Mouse (Mus musculus): ENCODE results near the gene Klhl29.
"Not testable (repeated sequence)": the region's sequence is repeated elsewhere in the genome, so short reads cannot be mapped to it uniquely, and the experiment has no call there.

Klhl29 gene

DNA sequence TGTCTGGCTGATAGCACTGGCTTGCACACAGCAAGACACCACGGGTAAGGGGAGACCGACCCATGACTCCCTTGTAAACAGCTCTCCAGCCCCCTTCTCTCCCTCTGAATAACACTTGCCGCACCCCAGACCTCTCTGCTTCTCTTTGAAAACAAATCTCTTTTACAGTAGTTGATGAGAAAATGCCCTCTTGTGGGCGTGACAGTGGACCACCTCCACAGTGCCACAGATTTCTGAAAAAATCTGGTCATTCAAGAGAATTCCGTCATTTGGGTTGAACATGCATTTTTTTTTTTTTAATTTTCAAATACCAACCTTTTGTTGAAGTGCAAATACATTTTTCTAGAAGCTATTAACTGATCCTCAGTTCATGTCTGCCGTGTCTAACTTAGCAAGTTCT lies 17.0 kb downstream of the Klhl29 start:
- DNase-seq (ENCODE audit: low read depth), result no peak

DNA sequence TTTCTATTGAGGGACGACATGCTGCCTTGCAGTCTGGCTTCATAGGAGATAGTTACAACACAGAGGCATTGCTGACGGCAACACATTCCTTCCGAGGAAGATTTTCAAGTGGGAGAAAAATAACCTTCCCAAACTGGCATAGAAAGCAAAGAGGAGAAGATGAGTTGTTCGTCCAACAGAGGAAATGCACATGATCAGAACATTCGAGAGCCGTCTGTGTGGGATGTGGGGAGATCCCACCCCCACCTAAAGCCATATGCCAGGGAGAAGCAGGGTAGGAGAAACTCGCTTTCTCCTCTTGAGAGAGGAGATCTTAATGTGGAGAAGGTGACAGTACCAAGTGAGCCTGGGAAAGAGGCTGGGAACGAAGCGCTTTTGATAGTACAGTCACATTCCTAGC lies 22.1 kb downstream of the Klhl29 start:
- DNase-seq (ENCODE audit: low read depth), result no peak

DNA sequence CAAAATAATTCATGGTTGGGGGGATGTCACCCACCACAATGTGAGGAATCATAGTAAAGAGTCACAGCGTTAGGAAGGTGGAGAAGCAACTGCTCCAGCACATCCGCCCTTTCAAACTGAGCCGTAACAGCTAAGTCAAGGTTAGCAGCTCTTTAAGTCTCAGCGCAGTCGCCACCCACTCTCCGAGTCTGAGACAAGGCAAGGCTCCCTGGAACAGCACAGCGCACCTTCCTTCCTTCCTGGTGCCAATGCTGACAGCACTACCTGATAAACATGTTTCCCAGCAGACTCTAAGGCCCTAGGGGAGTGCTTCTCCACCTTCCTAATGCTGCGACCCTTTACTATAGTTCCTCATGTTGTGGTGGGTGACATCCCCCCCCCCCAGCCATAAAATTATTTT lies 22.7 kb downstream of the Klhl29 start:
- DNase-seq (ENCODE audit: low read depth), result no peak

DNA sequence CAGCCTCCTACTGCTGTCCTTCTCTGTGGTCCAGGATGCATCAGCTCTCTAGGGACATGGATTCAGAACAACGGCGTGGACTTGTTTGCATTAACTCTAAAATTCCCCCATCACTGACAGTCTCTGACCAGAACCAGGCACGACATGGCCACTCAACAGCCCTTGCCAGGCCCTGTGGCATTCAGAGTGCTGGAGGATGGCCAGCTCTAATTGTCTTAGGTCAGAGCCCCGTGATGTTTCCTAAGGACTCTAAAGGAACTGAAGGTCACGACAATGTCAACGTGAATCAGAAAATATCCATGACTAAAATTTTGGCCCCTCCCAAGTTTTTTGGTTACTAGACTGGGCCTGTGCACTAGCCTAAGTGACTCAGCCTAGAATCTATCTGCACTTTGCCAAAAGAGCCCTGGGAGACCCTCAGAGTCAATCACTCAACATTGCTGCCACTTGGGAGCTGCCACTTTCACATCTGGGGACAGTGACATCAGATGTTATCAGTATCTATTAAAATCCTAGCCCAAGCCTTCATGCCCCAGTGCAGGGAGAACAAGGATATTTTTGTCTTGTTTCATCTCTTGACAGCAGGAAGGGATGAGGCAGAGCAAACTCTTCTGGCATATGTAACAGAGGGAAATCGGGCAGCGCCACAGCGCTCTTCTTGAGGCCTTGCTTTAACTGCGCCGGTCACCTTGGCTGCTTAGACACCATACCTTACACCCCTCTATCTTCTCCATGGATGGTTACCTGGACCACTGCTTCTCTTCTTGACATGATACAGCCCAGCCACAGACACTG lies 24.8 kb downstream of the Klhl29 start:
- no peak for DNase-seq (ENCODE audit: low read depth)

DNA sequence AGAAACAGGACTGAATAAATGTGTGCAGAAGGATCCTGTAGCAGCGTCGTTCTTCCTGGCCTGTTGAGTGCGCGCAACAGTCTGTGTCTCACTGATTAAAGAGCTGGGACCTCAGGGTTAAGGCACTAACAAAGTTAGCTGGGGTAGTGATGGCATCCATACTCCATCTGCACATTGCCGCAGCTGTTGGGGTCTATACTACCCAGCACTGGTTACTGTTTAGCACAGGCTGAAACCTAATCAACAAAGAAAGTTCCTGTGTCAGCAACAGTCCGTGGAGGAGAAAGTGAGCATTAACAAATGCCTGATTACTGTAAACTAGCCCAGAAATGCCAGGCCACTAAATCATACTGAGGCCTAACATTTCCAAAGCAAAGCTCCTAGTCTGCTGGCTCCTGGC lies 30.4 kb downstream of the Klhl29 start:
- no peak for DNase-seq (ENCODE audit: low read depth)

DNA sequence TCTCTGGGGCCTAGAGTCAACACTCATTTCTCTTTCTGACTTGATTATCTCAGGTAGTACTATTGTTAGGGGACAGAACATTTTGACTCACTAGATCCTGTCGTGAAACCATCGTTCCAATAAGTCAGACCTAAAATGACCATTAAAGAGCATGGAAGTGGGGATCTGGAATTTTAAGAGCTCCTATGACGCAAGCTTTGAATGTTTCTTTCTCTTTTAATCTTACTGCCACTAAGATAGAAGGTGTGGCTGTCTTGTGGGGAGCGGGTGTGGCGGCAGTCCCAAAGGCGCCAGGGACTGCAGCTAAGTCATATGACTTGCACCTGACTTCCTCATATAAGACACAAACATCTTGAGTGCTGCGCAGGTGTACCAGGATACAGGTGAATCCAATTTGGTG lies 31.0 kb downstream of the Klhl29 start:
- DNase-seq (ENCODE audit: low read depth), result not testable (repeated sequence)

DNA sequence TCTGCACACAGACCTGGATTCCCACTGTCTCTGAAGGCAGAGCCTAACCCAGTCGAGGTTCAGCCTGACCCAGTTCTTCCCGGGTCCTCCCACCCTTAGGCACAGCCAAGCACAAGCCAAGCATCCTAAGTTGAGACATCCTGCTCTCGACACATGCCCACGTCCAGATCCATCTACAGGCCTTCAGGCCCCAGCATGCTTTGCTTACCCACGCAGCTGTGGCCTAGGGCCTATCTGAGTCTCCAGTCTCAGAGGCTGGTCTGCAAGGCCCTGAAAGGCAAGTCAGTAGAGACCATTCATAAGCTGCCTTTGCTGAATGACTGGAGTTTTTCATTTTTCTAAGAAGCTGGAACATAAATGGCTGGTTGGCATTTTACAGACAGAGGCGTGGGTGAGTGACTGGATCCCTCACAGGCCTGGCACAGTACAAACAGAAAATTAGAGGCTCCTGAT lies 35.3 kb downstream of the Klhl29 start:
- DNase-seq (ENCODE audit: low read depth), result no peak

DNA sequence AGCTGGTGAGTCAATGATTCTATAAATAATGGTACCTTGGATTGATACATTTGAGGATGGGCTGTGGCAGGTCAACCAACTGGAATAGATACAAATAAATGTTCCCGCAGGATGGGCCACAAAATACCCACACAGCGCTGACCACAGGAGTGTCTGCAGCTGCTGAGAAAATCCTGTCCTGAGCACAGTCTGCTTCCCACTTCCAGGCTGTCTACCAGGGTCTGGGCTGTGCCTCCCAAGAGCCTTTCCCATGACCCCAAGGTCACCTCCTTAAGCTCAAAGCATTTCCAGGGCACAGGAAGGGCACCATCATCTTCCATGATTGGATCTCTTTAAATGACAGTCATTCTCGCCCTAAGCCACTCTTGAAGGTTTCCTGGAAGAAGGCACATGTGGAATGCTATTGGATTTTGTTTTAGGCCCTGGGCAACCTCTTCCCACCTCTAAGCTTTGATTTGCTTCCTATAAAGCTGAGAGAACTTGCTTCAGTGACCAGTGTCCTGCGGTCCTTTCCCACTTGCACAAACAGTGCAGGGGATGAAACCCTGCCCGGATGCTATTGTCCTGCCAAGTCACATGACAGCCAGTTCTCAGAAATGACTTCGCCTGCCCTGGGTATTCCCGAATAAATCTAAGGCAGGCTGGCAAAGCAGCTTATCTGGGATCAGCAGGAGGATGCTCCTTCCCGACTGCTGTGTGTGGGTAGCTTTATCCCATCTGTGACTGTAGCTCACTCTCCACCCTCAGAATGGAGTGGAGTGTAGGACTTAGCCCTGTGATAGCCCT lies 38.4 kb downstream of the Klhl29 start:
- no peak for DNase-seq (ENCODE audit: low read depth)

DNA sequence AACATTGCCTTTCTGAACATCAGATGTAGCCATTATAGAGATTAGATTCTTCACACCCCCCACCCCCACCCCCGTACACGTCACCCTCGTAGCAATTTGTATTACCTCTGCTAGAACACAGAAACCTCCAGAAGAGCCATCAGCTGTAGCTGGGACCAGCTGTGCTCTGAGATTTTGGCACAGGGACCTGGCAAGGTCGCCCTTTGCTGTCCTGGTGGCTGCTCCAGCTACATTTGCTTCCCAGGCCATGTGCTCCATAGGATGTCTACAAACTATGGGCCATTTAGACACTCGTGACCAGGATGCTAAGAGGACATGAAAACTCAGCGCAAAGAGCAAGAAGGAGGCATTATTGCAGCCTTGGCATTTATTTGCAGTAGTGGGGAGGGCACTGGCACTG lies 39.2 kb downstream of the Klhl29 start:
- DNase-seq (ENCODE audit: low read depth), result no peak

DNA sequence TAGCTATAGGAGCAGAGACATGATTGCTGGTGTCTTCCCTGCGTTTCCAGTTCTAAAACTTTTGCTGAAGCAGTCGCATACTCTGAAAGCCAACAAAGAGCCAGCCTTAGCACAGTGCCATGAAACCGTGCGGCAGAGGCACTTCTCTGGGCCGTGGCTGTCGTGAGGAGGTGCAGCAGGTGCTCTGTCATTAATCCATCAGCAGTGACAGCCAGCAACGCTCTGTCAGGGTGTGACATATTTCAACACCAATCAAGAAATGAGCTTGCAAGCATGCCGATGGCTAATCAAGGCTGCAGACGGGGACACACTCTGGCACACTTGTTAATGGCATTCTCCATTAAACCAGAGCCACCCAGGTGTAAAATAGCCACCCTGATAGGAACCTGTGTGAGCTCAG lies 40.5 kb downstream of the Klhl29 start:
- no peak for DNase-seq (ENCODE audit: low read depth)

DNA sequence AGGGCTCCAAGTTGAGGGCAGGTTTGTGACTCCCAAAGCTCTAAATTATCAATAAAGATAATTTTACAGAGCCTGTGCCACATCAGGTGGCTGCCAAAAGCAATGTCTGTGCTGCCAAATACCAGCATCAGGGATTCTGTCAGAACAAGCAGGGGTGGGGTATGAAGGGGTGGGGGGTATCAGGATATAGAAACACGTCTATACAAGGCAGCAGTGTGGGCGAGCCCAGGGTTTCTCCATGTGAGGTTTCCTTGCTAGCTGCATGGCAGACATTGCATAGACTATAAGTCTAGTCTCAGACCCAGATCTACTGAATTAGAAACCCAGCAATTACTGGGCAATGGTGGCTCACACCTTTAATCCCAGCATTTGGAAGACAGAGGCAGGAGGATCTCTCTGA lies 41.3 kb downstream of the Klhl29 start:
- no peak for DNase-seq (ENCODE audit: low read depth)

DNA sequence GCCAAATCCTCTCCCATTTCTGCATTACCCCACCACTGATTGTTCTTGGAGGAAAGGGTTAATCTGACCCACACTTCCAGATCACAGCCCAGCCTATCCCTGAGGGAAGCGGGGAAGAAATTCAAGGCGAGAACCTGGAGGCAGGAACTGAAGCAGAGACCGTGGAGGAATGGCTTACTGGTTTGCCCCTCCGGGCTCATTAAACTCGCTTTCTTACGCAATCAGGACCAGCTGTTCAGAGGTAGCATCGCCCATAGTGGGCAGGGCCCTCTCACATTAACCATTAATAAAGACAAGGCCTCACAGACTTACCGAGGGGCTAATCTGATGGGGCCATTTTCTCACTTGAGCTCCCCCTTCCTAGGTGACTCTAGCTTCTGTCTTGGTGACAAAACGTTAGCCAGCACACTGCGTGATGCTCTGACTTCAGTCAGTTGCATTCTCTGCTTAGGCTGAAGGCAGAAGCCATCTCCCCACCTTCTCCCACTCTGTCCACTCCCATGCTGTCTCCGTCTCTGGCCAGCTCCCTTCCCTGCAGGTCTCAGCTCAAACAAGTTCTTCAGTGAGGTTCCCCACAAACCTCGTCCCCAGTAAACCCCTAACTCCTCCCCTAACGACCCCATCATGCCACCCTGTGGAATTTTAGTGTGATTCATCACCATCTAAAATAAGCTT lies 43.5 kb downstream of the Klhl29 start:
- DNase-seq (ENCODE audit: low read depth), result no peak

DNA sequence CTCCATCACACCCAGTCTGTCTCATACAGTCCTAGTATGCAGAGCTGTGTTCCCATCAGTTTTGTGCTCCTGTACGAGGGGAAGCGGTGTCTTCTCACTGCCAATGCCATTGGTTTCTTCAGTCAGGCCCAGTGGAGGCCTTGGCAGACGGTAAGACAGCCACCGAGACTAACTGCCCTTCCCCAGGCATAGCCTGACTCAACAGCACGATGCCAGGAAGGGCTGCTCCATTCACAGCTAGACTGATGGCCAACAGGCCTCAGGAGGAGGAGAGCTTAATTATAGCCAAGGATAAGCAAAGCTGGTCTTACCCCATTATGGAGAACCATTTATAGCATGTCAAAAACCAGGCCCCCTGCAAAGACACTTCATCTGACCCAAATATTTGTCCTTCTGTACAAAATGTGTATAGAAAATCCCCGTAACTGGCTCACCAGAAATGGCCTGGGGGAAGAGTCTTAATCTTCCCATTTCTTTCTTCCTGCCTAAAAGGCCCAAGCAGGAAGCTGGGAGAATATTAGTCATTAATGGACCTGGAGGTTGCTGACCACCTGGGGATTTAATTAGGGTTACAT lies 44.9 kb downstream of the Klhl29 start:
- no peak for DNase-seq (ENCODE audit: low read depth)

DNA sequence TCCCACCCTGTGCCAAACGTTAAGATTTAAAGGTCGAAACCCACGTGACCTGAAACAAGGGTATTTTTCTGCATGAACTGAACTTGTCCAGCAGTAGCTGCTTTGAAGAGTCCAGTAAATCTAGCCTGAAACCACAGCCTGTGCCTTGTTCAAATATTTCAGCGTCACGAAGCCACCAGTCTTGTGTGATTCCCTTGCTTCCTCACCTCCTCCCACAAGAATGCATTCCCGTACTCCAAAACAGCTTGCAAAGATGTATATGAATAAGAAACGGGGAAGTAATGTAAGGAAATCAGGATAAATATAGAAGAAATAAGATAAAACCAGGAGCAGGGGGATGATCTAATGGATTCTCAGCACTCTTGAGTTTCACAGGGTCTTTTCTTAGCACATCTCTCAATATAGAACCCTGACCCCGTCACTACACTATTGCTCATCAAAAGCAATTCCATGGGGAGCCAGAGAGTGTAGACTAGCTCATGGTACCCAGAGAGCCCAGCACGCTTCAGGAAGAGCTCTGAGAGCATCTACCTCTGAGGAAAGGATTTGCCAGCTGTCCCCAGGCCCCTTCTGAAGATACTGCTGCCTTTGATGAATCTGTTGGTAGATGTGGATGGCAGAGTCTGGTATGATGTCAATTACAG lies 52.9 kb downstream of the Klhl29 start:
- DNase-seq (ENCODE audit: low read depth), result no peak

DNA sequence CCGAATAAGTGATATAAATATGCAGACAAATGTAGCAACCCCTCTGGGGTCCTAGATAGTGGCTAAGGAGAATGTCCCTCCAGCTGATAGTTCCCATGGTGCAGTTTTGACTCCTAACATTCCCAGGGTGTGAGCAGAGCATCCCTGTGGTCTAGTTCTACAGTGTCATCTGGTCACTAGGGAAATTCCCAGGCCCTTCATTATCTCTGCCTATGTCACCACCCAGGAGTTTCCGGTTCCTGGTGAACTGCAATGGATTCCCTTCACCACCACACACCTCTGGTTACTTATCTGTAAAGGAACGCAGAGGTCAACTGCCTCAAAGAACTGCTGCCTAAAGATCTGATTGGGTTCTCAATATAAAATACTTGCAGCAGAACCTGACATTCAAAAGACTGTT lies 54.5 kb downstream of the Klhl29 start:
- DNase-seq (ENCODE audit: low read depth), result no peak

DNA sequence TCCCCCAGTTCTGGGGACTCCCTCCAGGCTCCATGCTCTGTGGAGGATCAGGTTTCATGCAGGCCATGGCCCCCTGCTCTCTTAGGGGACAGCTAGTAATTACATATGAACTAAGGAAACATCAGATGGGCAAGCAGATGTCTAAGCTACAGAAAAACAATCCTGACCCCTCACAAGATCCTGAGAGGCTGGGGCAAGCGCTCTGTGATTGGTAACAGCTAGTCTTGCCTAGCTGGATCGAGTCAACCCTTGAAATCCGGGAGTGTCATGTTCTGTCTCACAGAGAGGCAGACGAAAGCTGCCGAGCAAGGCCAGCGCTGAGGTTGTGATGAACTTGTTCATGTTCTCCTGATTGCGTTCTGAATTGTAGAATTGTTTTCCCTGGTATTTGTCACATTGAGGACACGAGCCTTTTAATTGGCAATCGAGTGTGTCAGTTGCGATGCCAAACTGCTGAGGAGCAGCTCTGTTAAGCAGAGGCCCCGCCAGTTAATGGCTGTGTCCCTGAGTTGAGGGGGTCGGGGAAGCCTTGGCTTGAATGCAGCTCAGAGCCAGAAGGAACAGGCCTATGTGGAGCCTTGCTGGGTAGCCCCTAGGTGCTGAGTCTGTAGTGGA lies 56.0 kb downstream of the Klhl29 start:
- DNase-seq (ENCODE audit: low read depth), result no peak

DNA sequence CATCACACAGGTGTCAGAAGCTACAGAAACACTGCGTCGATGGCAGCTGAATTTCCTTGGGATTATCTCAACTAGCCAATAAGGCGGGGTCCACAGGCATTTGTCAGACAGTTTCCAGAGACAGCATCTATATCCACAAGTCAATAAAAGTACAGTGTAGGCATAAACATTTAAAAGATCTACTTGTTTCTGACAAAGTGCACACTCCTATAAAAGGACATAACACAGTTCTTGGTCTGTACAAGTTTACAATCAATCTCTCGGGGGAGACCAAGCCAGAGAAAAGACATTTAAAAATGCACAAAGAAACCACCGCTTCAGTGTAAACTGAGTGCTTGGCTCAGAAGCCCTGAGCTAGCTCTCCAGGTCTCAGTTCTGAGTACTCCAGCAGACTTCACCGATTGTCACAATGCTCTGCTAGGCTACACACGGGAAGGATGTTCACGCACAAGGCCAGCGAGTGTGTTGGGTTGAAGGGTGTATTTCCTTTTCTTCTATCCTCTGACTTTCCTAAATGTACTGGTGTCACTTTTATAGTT lies 59.4 kb downstream of the Klhl29 start:
- DNase-seq (ENCODE audit: low read depth), result no peak

DNA sequence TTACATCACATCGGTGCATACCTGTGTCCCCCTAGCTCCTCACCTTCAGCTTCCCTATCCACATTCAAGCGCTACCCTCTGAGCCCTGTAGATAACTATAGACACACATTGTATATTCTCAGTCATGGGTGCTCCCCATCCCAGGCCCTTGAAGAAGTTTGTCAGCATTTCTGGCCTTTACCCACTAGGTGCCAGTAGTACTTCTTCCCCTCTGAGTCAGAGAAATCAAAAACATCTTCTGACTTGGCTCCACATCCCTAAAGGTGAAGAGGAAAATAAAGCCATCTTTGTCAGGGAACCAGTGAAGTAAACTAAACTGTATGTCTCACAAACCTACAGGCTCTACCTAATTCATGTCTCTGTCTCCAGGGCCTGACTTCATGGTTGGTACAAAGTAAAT lies 67.6 kb downstream of the Klhl29 start:
- DNase-seq (ENCODE audit: low read depth), result no peak

DNA sequence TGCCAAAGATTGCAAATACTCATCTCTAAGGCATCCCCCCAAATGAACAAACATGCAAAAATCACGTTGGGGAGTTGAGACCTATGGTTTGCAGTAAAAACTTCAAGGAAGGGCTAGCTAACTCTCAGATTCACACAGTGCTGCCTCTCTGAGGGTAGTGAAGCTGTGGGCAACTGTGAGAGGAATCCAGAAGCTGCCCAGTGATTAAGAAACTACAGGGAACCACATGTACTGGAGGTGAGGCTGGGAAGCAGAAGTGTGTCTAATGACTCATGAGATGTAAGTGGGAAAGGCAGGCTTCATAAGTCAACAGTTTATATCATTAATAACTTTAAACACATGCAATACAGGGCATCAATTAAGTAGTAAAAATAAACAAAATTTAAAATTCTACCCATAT lies 70.0 kb downstream of the Klhl29 start:
- DNase-seq (ENCODE audit: low read depth), result no peak

DNA sequence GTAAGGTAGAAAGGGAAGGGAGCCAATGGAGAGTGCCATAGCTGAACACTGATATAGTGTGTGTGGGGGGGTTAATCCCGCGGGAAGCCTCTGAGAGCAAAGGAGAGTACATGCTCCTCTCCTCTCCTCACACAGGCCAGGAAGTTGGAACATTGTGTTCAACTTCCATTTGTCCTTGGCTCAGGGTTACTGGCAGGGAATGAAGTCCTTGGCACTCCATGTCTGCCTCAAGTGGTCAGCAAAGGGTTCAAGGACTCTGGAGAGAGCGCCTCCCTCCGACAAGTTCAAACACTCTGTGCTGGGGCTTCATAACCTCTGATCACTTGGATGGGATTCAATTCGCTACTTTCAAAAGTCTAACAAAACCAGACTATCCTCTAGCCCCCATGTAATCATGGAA lies 71.6 kb downstream of the Klhl29 start:
- DNase-seq (ENCODE audit: low read depth), result no peak

DNA sequence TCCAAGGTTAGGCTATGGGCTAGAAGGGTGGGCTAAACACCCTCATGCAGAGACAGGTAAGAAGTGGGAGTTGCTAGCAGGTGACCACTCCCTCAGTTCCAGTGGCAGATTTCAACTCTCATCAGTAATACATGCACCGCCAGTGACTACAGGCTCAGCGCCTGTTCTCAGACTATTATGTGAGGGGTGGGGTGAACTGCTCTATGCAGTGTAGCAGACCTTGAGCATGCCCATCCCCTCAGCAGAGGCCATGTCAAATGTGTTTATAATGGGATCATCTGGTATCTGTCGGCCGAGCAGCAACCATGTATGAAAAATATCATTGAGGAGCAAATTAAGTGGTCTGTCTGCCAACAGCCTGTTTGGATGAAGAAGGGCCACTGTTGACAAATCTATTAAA lies 72.4 kb downstream of the Klhl29 start:
- DNase-seq (ENCODE audit: low read depth), result no peak

Measured in 416B (cell line).